Mouse (Mus musculus): ENCODE results near the gene Inppl1. TPM values are rescaled to one million over a fixed set of nuclear protein-coding genes. Genes with fewer than 3 reads are reported as not detected.

Inppl1 gene
- polyA plus RNA-seq, 1 experiment from 2014 or later, result 16.6 TPM

GRCm38 (mm10) chr7:101832372-101832771 lies 5.7 kb downstream of the Inppl1 start:
- no peak overlapping the region for H3K4me3 ChIP-seq (ENCODE audit: low read depth, low read length)
- no peak overlapping the region for H3K9ac ChIP-seq (ENCODE audit: low read length)
- TF ChIP-seq CTCF (IDR thresholded peaks at IDR 0.05; ENCODE audit: low read depth) (no peak), EP300 (optimal IDR thresholded peaks at IDR 0.05) (no peak)
- 95% methylated on average over 4 of the region's 4 CpGs for WGBS
- H3K9me3 ChIP-seq (ENCODE audit: control insufficient read depth, low read length), result no peaks in the 10 kb centered on the region
- no peak overlapping the region for H3K27ac ChIP-seq (replicated peaks)
- DNase-seq (ENCODE audit: low spot score), result no peak
- peaks cover 50% of the 10 kb centered on the region for H3K36me3 ChIP-seq (ENCODE audit: control insufficient read depth, insufficient read depth, low read length)
- no peak overlapping the region for H3K4me2 ChIP-seq (replicated peaks; ENCODE audit: low read depth)
- H3K27me3 ChIP-seq (ENCODE audit: control insufficient read depth, insufficient read depth, low read length), result no peaks in the 10 kb centered on the region
- no peak for ATAC-seq (ENCODE audit: low FRiP score, low TSS enrichment)
- H3K4me1 ChIP-seq (replicated peaks; ENCODE audit: control insufficient read depth, insufficient read depth), result peaks cover 4% of the 10 kb centered on the region; the same call in 1 of the 2 replicates

- ATAC-seq (ENCODE audit: low FRiP score, low TSS enrichment), result no peak
- 91% methylated on average over 8 of the region's 8 CpGs for WGBS
Observed at GRCm38 (mm10) chr7:101831437-101831836, 6.6 kb downstream of the Inppl1 start.

GRCm38 (mm10) chr7:101830373-101830772 lies 7.7 kb downstream of the Inppl1 start:
- Histone ChIP-seq H3K4me2 (replicated peaks; ENCODE audit: low read depth) (no peak overlapping the region), H3K36me3 (ENCODE audit: control insufficient read depth, insufficient read depth, low read length) (peaks cover 62% of the 10 kb centered on the region), H3K4me3 (ENCODE audit: low read depth, low read length) (no peak overlapping the region), H3K27me3 (ENCODE audit: control insufficient read depth, insufficient read depth, low read length) (no peaks in the 10 kb centered on the region), H3K9ac (ENCODE audit: low read length) (no peak overlapping the region), H3K9me3 (ENCODE audit: control insufficient read depth, low read length) (no peaks in the 10 kb centered on the region), H3K4me1 (replicated peaks; ENCODE audit: control insufficient read depth, insufficient read depth) (peaks cover under 1% of the 10 kb centered on the region; the same call in 1 of the 2 replicates), H3K27ac (replicated peaks) (no peak overlapping the region)
- 94% methylated on average over 3 of the region's 3 CpGs for WGBS
- DNase-seq (ENCODE audit: low spot score) (no peak), ATAC-seq (ENCODE audit: low FRiP score, low TSS enrichment) (no peak)
- peak; percentile 44 for TF ChIP-seq CTCF (IDR thresholded peaks at IDR 0.05; ENCODE audit: low read depth)
- no peak for TF ChIP-seq EP300 (optimal IDR thresholded peaks at IDR 0.05)

More at GRCm38 (mm10) chr7:101831437-101831836, 6.6 kb downstream of the Inppl1 start:
- H3K4me2 ChIP-seq (replicated peaks; ENCODE audit: low read depth), result no peak overlapping the region
- no peak overlapping the region for H3K27ac ChIP-seq (replicated peaks)
- no peaks in the 10 kb centered on the region for H3K9me3 ChIP-seq (ENCODE audit: control insufficient read depth, low read length)
- H3K4me1 ChIP-seq (replicated peaks; ENCODE audit: control insufficient read depth, insufficient read depth), result peaks cover 4% of the 10 kb centered on the region; the same call in 1 of the 2 replicates
- H3K4me3 ChIP-seq (ENCODE audit: low read depth, low read length), result no peak overlapping the region
- peaks cover 55% of the 10 kb centered on the region for H3K36me3 ChIP-seq (ENCODE audit: control insufficient read depth, insufficient read depth, low read length)
- H3K27me3 ChIP-seq (ENCODE audit: control insufficient read depth, insufficient read depth, low read length), result no peaks in the 10 kb centered on the region
- no peak for DNase-seq (ENCODE audit: low spot score)
- TF ChIP-seq EP300 (optimal IDR thresholded peaks at IDR 0.05), result no peak
- no peak for TF ChIP-seq CTCF (IDR thresholded peaks at IDR 0.05; ENCODE audit: low read depth)
- no peak overlapping the region for H3K9ac ChIP-seq (ENCODE audit: low read length)

GRCm38 (mm10) chr7:101823758-101824630 lies 14.0 kb downstream of the Inppl1 start:
- H3K4me2 ChIP-seq (replicated peaks; ENCODE audit: low read depth), result no peak overlapping the region
- WGBS, result 81% methylated on average over 18 of the region's 18 CpGs
- H3K9me3 ChIP-seq (ENCODE audit: control insufficient read depth, low read length), result no peaks in the 10 kb centered on the region
- no peak for ATAC-seq (ENCODE audit: low FRiP score, low TSS enrichment)
- H3K27me3 ChIP-seq (ENCODE audit: control insufficient read depth, insufficient read depth, low read length), result peaks cover 16% of the 10 kb centered on the region
- no peak overlapping the region for H3K9ac ChIP-seq (ENCODE audit: low read length)
- no peak overlapping the region for H3K4me3 ChIP-seq (ENCODE audit: low read depth, low read length)
- no peak overlapping the region for H3K27ac ChIP-seq (replicated peaks)
- DNase-seq (ENCODE audit: low spot score), result peak; percentile 34
- peaks cover 7% of the 10 kb centered on the region; the same call in 1 of the 2 replicates for H3K4me1 ChIP-seq (replicated peaks; ENCODE audit: control insufficient read depth, insufficient read depth)
- no peak for TF ChIP-seq CTCF (IDR thresholded peaks at IDR 0.05; ENCODE audit: low read depth)
- TF ChIP-seq EP300 (optimal IDR thresholded peaks at IDR 0.05), result no peak
- peaks cover 31% of the 10 kb centered on the region for H3K36me3 ChIP-seq (ENCODE audit: control insufficient read depth, insufficient read depth, low read length)

GRCm38 (mm10) chr7:101822836-101823757 lies 14.9 kb downstream of the Inppl1 start:
- Histone ChIP-seq H3K4me1 (replicated peaks; ENCODE audit: control insufficient read depth, insufficient read depth) (peaks cover 11% of the 10 kb centered on the region; the same call in 1 of the 2 replicates), H3K4me3 (ENCODE audit: low read depth, low read length) (no peak overlapping the region), H3K9ac (ENCODE audit: low read length) (no peak overlapping the region), H3K9me3 (ENCODE audit: control insufficient read depth, low read length) (no peaks in the 10 kb centered on the region), H3K27me3 (ENCODE audit: control insufficient read depth, insufficient read depth, low read length) (peaks cover 20% of the 10 kb centered on the region), H3K27ac (replicated peaks) (no peak overlapping the region), H3K4me2 (replicated peaks; ENCODE audit: low read depth) (no peak overlapping the region), H3K36me3 (ENCODE audit: control insufficient read depth, insufficient read depth, low read length) (peaks cover 22% of the 10 kb centered on the region)
- DNase-seq (ENCODE audit: low spot score) (peak; percentile 66), ATAC-seq (ENCODE audit: low FRiP score, low TSS enrichment) (0 out of 2 replicates have a peak, but pooled peaks have one; percentile 13)
- TF ChIP-seq EP300 (optimal IDR thresholded peaks at IDR 0.05) (no peak), CTCF (IDR thresholded peaks at IDR 0.05; ENCODE audit: low read depth) (peak; percentile 72)
- WGBS, result 60% methylated on average over 32 of the region's 32 CpGs

Measured in stomach, postnatal 0 days (tissue).